8 mouse cellular contexts compared by ENCODE assay signal in the genomic region with DNA sequence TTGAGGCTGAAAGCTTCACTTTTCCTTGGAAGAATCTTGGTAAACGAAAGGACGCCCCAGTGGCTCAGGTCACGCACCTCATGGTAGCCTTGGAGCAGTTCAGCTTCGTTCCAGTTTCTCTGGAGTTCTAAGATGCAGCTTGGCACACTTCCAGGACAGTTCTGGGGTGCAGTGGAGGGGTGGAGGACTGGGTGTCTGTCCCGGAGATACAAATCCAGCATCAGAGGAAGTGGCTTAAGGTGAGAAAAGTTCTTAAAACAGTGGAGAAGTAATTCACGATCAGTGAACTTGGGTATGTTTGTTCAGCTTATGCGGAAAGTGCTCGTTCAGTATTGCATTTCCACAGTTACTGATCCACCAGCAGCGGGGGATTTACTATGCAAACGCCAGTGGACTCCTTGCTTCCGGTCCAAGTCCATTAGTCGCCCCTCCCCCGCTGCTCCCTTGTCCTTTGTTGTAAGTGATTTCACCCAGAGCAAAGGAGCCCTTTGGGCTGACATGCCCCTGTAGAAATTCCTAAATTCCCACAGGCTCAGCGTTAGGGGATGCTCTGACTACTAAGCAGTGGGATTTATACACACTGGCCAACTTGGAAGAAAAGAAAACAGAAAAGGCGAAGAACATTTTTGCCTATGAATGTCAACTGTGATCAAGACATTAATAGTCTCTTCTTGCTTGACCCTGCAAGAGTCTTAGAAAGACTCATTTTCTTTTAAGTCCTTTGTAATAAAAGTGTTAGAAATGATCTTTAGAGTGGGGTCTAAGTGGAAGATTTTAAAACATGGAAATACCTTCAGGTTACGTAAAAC.
DNase-seq lines count a peak whose midpoint lies in the region; ATAC-seq and TF ChIP-seq lines count a peak whose summit lies in the region.

No protein-coding gene starts in this region.

- H3K27ac ChIP-seq in embryonic fibroblast, embryonic 13.5 days (ENCODE audit: insufficient read depth, low read length): no peak overlapping the region
- H3K27ac ChIP-seq in liver, embryonic 13.5 days: no peak overlapping the region
- peak overlapping the region; percentile 65 for H3K27ac ChIP-seq in neural tube, embryonic 15.5 days (replicated peaks)

- no peak for ATAC-seq in liver, embryonic 13.5 days (ENCODE audit: low read depth)
- peak; percentile 82 for ATAC-seq in neural tube, embryonic 15.5 days (ENCODE audit: low FRiP score)

- peak overlapping the region; percentile 26 for H3K4me3 ChIP-seq in embryonic fibroblast, embryonic 13.5 days (ENCODE audit: insufficient read depth, low read length)
- H3K4me3 ChIP-seq in liver, embryonic 13.5 days (replicated peaks): peak overlapping the region; percentile 36
- peak overlapping the region; percentile 41 for H3K4me3 ChIP-seq in neural tube, embryonic 15.5 days (replicated peaks)

- H3K27me3 ChIP-seq in liver, embryonic 13.5 days: no peaks in the 10 kb centered on the region
- no peaks in the 10 kb centered on the region for H3K27me3 ChIP-seq in neural tube, embryonic 15.5 days (replicated peaks)

- H3K4me2 ChIP-seq in liver, embryonic 13.5 days: peak overlapping the region; percentile 62
- H3K4me2 ChIP-seq in neural tube, embryonic 15.5 days: peak overlapping the region; percentile 84

- WGBS in liver, embryonic 13.5 days (ENCODE audit: insufficient replicate concordance): 12% methylated on average over 16 of the region's 16 CpGs
- 8% methylated on average over 16 of the region's 16 CpGs for WGBS in neural tube, embryonic 15.5 days

- H3K9me3 ChIP-seq in liver, embryonic 13.5 days (replicated peaks): no peaks in the 10 kb centered on the region
- no peaks in the 10 kb centered on the region for H3K9me3 ChIP-seq in neural tube, embryonic 15.5 days (replicated peaks)

- DNase-seq in layer of hippocampus, adult 11-12 months (ENCODE audit: low spot score): peak; percentile 65
- no peak for DNase-seq in layer of hippocampus, adult 9-10 months (ENCODE audit: low spot score)
- peak; percentile 13 to 48 for DNase-seq in heart, postnatal 14 days
- peak; percentile 92 to 94 for DNase-seq in kidney, postnatal 36 days
- no peak for DNase-seq in liver, embryonic 13.5 days
- no peak for DNase-seq in T-cell, adult 2 months (ENCODE audit: low spot score)

- intact Hi-C loops in heart, postnatal 14 days (cut with DNase I): no loop called here

- TF ChIP-seq POLR2A in embryonic fibroblast, embryonic 13.5 days (IDR thresholded peaks at IDR 0.05; ENCODE audit: low read depth, low read length): no peak

- no peak for TF ChIP-seq CTCF in embryonic fibroblast, embryonic 13.5 days (IDR thresholded peaks at IDR 0.05; ENCODE audit: borderline replicate concordance, insufficient read depth, low read length)

- no peaks in the 10 kb centered on the region for H3K36me3 ChIP-seq in liver, embryonic 13.5 days
- no peaks in the 10 kb centered on the region for H3K36me3 ChIP-seq in neural tube, embryonic 15.5 days

- no peaks in the 10 kb centered on the region for H3K4me1 ChIP-seq in embryonic fibroblast, embryonic 13.5 days (ENCODE audit: control insufficient read depth, insufficient read depth, low read length)
- H3K4me1 ChIP-seq in liver, embryonic 13.5 days (replicated peaks): no peaks in the 10 kb centered on the region; the same call in 1 of the 2 replicates
- H3K4me1 ChIP-seq in neural tube, embryonic 15.5 days: peaks cover 15% of the 10 kb centered on the region

- H3K9ac ChIP-seq in liver, embryonic 13.5 days: no peak overlapping the region
- peak overlapping the region; percentile 52 for H3K9ac ChIP-seq in neural tube, embryonic 15.5 days (replicated peaks)

Comparison
In these comparisons a context has a peak if more than half of its experiments do, and no peak if none do; other contexts are left out.
1. DNase-seq: peak in layer of hippocampus, adult 11-12 months (single experiment), heart, postnatal 14 days (2 of 2) and kidney, postnatal 36 days (2 of 2); none in layer of hippocampus, adult 9-10 months (single experiment), liver, embryonic 13.5 days (single experiment) and T-cell, adult 2 months (single experiment).
2. Peak in every context shown above with its lines, with median percentiles within 50 percentile points of each other: H3K4me3 ChIP-seq.